Mouse (Mus musculus) small intestine, adult 2 months (tissue): ENCODE data around the gene Primpol.

Experiments used
- CTCF ChIP-seq: fragments of 200-500 bp; IDR thresholded peaks from 2 replicates; pipeline ENCODE4 v1.5.1; 2012; ENCODE audit warnings: low read depth, mild to moderate bottlenecking, control low read depth, inconsistent platforms, low read length, moderate library complexity, mixed read lengths; ENCODE audit not compliant: insufficient replicate concordance, insufficient read length; ENCODE audit errors: extremely low read depth
- POLR2A ChIP-seq: fragments of 200-500 bp; IDR thresholded peaks from 2 replicates; pipeline ENCODE4 v1.6.1; 2012; ENCODE audit warnings: low read depth, mild to moderate bottlenecking, control low read depth, inconsistent platforms, low read length, moderate library complexity

DNA sequence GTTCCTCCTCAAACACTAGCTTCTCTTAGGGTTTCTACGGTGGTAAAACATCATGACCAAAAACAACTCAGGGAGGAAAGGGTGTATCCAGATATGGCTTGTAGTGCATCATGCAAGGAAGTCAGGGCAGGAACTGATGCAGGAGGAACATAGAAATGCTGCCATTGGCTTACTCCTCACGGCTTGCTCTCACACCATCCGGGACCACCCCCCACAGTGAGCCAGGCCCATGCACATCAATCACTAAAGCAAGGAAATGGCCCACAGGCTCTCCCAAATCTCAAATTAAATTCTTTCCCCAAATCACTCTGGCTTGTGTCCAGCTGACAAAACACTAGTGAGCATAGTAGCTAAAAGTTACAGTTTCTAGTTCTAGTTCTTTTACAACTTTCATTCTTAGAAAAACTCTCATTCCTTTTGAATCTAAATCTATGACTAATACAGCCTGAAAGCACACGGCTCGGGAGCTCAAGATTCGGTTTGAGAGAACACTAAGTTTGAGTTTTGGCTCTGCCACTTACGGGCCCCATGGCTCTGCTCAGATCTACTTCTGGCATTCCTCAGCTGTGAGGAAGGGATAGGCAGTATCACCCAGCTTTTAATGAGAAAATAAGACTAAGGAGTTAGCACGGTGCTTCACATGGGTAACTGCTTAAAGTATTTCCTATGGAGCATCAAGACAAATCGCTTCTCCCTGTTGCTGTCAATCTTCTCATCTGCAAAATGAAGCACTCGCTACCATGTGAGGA is 15.9 kb downstream of the Primpol start:
- TF ChIP-seq POLR2A (no peak), CTCF (no peak)
